Mouse (Mus musculus) telencephalon, adult 2 months (tissue): ENCODE measurements at regions not wholly inside any gene's neighbourhood (a gene's known extent, or its start where the extent isn't known, plus 50 kb on each side); places are given as distances from the start of the nearest gene placed in this dataset.

Experiments
- DNase-seq: peaks from one replicate; pipeline ENCODE4 v3.0.0-alpha.2; 2011; ENCODE audit warnings: low read depth, low spot score

GRCm38 (mm10) chr8:53749263-53749662, 110.4 kb upstream of the Neil3 start:
- DNase-seq = no peak

GRCm38 (mm10) chr8:53769211-53769610, 130.3 kb upstream of the Neil3 start:
- no peak for DNase-seq

- DNase-seq = no peak
These were observed 136.6 kb upstream of the Neil3 start for GRCm38 (mm10) chr8:53775511-53775910.

GRCm38 (mm10) chr8:53780886-53781285, 142.0 kb upstream of the Neil3 start:
- no peak for DNase-seq

- no peak for DNase-seq
These were observed 143.0 kb upstream of the Neil3 start for GRCm38 (mm10) chr8:53781885-53782284.

- no peak for DNase-seq
These were observed 149.3 kb upstream of the Neil3 start for GRCm38 (mm10) chr8:53788202-53788601.

GRCm38 (mm10) chr8:53821148-53821547, 182.3 kb upstream of the Neil3 start:
- DNase-seq = peak; percentile 12

GRCm38 (mm10) chr8:53827395-53827794, 188.5 kb upstream of the Neil3 start:
- DNase-seq = no peak

GRCm38 (mm10) chr8:53847821-53848220, 209.0 kb upstream of the Neil3 start:
- DNase-seq = no peak

- peak; percentile 40 for DNase-seq
These were observed 208.8 kb upstream of the Vegfc start for GRCm38 (mm10) chr8:53868567-53868966.

GRCm38 (mm10) chr8:53869997-53870596, 207.3 kb upstream of the Vegfc start:
- DNase-seq = no peak

GRCm38 (mm10) chr8:53872033-53872619, 205.3 kb upstream of the Vegfc start:
- no peak for DNase-seq

GRCm38 (mm10) chr8:53878846-53879245, 198.6 kb upstream of the Vegfc start:
- DNase-seq = no peak

- DNase-seq = no peak
These were observed 195.9 kb upstream of the Vegfc start for GRCm38 (mm10) chr8:53881551-53881950.

GRCm38 (mm10) chr8:53892205-53892710, 185.1 kb upstream of the Vegfc start:
- DNase-seq = peak; percentile 31

GRCm38 (mm10) chr8:53892770-53893169, 184.6 kb upstream of the Vegfc start:
- peak; percentile 17 for DNase-seq

- DNase-seq = no peak
These were observed 155.1 kb upstream of the Vegfc start for GRCm38 (mm10) chr8:53922343-53922742.

- no peak for DNase-seq
These were observed 146.7 kb upstream of the Vegfc start for GRCm38 (mm10) chr8:53930685-53931084.

- DNase-seq = no peak
These were observed 139.0 kb upstream of the Vegfc start for GRCm38 (mm10) chr8:53938392-53938791.

GRCm38 (mm10) chr8:53939519-53939918, 137.9 kb upstream of the Vegfc start:
- no peak for DNase-seq

GRCm38 (mm10) chr8:53941144-53941543, 136.3 kb upstream of the Vegfc start:
- DNase-seq = no peak

- DNase-seq = no peak
These were observed 131.8 kb upstream of the Vegfc start for GRCm38 (mm10) chr8:53945561-53945960.

GRCm38 (mm10) chr8:53947384-53947783, 130.0 kb upstream of the Vegfc start:
- no peak for DNase-seq
